In the genomic region with DNA sequence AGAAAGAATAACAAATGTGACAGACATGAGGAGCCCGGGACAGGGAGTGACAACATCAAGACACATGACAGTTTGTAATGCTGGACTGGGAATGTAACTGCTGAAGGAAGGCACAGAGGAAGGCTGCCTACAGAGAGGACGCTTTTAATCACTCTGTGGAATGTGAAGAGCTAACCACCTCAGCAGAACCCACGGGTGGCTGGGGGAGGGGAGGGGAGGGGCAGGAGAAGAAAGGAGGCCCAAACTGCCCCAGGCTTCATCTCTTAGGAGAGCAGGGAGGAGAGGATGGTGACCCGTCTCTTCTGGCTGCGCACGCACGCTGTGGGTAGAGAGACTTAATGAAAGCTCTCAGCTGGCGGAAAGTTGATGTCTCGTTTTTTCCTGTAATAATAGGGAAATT, we compare ENCODE assay signal across 10 mouse cellular contexts. TPM values are rescaled to one million over a fixed set of nuclear protein-coding genes. Genes with fewer than 3 reads are reported as not detected.
A peak's percentile ranks its signal among the peaks of the same experiment; 100 is the strongest.
DNase-seq lines count a peak whose midpoint lies in the region; ATAC-seq lines count a peak whose summit lies in the region.
"Had no signal": no experiment of that assay in that cellular context is flagged by ENCODE, and none has a peak within 500 bp of the region (broad histone marks: within the 10 kb centered on the region; RNA-seq: fewer than 3 reads in every experiment).

No protein-coding gene starts in this region.

- no peaks in the 10 kb centered on the region for H3K4me1 ChIP-seq in kidney, embryonic 14.5 days (ENCODE audit: control insufficient read depth, insufficient read depth, low read length)
- no peaks in the 10 kb centered on the region for H3K4me1 ChIP-seq in forebrain, embryonic 14.5 days (ENCODE audit: control insufficient read depth, insufficient read depth, low read length)
- H3K4me1 ChIP-seq in midbrain, embryonic 15.5 days: peaks cover 3% of the 10 kb centered on the region
- H3K4me1 ChIP-seq: liver, embryonic 13.5 days had no signal

- 18% methylated on average over 9 of the region's 9 CpGs for WGBS in kidney, embryonic 14.5 days
- 17% methylated on average over 9 of the region's 9 CpGs for WGBS in forebrain, embryonic 14.5 days
- WGBS in midbrain, embryonic 15.5 days: 14% methylated on average over 9 of the region's 9 CpGs

- no peak overlapping the region for H3K4me2 ChIP-seq in kidney, embryonic 14.5 days (replicated peaks; ENCODE audit: low read depth, low read length)
- no peak overlapping the region for H3K4me2 ChIP-seq in forebrain, embryonic 14.5 days (ENCODE audit: low read length)
- peak overlapping the region; percentile 29; the same call in 1 of the 2 replicates for H3K4me2 ChIP-seq in midbrain, embryonic 15.5 days
- H3K4me2 ChIP-seq: liver, embryonic 13.5 days had no signal

- no peak overlapping the region for H3K4me3 ChIP-seq in kidney, embryonic 14.5 days (ENCODE audit: low read length)
- no peak overlapping the region for H3K4me3 ChIP-seq in forebrain, embryonic 14.5 days (ENCODE audit: low read depth, low read length)
- H3K4me3 ChIP-seq in midbrain, embryonic 15.5 days: no peak overlapping the region
- H3K4me3 ChIP-seq: liver, embryonic 13.5 days had no signal

- no peaks in the 10 kb centered on the region for H3K9me3 ChIP-seq in kidney, embryonic 14.5 days (ENCODE audit: control insufficient read depth, low read length)
- no peaks in the 10 kb centered on the region for H3K9me3 ChIP-seq in forebrain, embryonic 14.5 days (replicated peaks; ENCODE audit: control insufficient read depth, low read length)
- no peaks in the 10 kb centered on the region for H3K9me3 ChIP-seq in midbrain, embryonic 15.5 days
- H3K9me3 ChIP-seq: liver, embryonic 13.5 days had no signal

- no peak overlapping the region for H3K27ac ChIP-seq in kidney, embryonic 14.5 days (ENCODE audit: low read depth, low read length)
- no peak overlapping the region for H3K27ac ChIP-seq in forebrain, embryonic 14.5 days (ENCODE audit: low read depth, low read length)
- no peak overlapping the region for H3K27ac ChIP-seq in midbrain, embryonic 15.5 days
- H3K27ac ChIP-seq: liver, embryonic 13.5 days had no signal

- H3K9ac ChIP-seq in kidney, embryonic 14.5 days (ENCODE audit: low read depth, low read length): no peak overlapping the region
- H3K9ac ChIP-seq in forebrain, embryonic 14.5 days (ENCODE audit: low read length): no peak overlapping the region
- H3K9ac ChIP-seq in midbrain, embryonic 15.5 days: no peak overlapping the region
- H3K9ac ChIP-seq: liver, embryonic 13.5 days had no signal

- DNase-seq in kidney, adult 8-10 months: no peak
- DNase-seq in embryo, embryonic 10 days (ENCODE audit: low spot score): peak; percentile 47
- DNase-seq in forebrain, embryonic 14.5 days (ENCODE audit: low spot score): peak; percentile 53
- no peak for DNase-seq in testis, postnatal 10 days (ENCODE audit: low spot score)
- DNase-seq in left cerebral cortex, adult 18-20 months (ENCODE audit: low spot score in 2 of 2): no peak
- DNase-seq: adrenal gland, postnatal 36 days; liver, embryonic 13.5 days had no signal

- H3K27me3 ChIP-seq in kidney, embryonic 14.5 days (ENCODE audit: control insufficient read depth, insufficient read depth, low read length): no peaks in the 10 kb centered on the region
- H3K27me3 ChIP-seq in forebrain, embryonic 14.5 days (replicated peaks; ENCODE audit: control insufficient read depth, insufficient read depth, low read length): no peaks in the 10 kb centered on the region
- H3K27me3 ChIP-seq in midbrain, embryonic 15.5 days (replicated peaks): no peaks in the 10 kb centered on the region
- H3K27me3 ChIP-seq: liver, embryonic 13.5 days had no signal

- H3K36me3 ChIP-seq in kidney, embryonic 14.5 days (ENCODE audit: control insufficient read depth, insufficient read depth, low read length): no peaks in the 10 kb centered on the region
- H3K36me3 ChIP-seq in forebrain, embryonic 14.5 days (ENCODE audit: control insufficient read depth, insufficient read depth, low read length): no peaks in the 10 kb centered on the region
- H3K36me3 ChIP-seq in midbrain, embryonic 15.5 days (replicated peaks): no peaks in the 10 kb centered on the region
- H3K36me3 ChIP-seq: liver, embryonic 13.5 days had no signal

- 0 out of 2 replicates have a peak, but pooled peaks have one; percentile 32 for ATAC-seq in kidney, embryonic 14.5 days (ENCODE audit: low FRiP score, low TSS enrichment)
- peak; percentile 62; the same call in 1 of the 2 replicates for ATAC-seq in forebrain, embryonic 14.5 days
- peak; percentile 67; the same call in 1 of the 2 replicates for ATAC-seq in midbrain, embryonic 15.5 days (replicated peaks)
- ATAC-seq in activated CD4-positive, CD25-positive, alpha-beta regulatory T cell, adult 4 months: no peak

RNA-seq across cellular contexts. Expression of gene Fndc3b, which starts 25.1 kb away (rescaled TPM):
- polyA plus RNA-seq in kidney, embryonic 14.5 days (2014; fragmentation: Nextera tagmentation; extraction: Ambion mirVana): 18.5 and 28.7 TPM in 2 replicates
- 4.7 and 6.9 TPM in 2 replicates for polyA plus RNA-seq in forebrain, embryonic 14.5 days (2014; fragmentation: Nextera tagmentation; extraction: Ambion mirVana)
- 9.2 and 9.7 TPM in 2 replicates for polyA plus RNA-seq in midbrain, embryonic 15.5 days (2015; fragmentation: Nextera tagmentation; extraction: Ambion mirVana)
- under 1 TPM; 0.17 to 0.81 TPM for polyA plus RNA-seq in activated CD4-positive, CD25-positive, alpha-beta regulatory T cell, adult 4 months (2017; shearing (Covaris generic))
- 10 to 100 TPM; 24.0 TPM for total RNA-seq in left cerebral cortex, adult 18-20 months (2021)

Comparison
In these comparisons a context has a peak if more than half of its experiments do, and no peak if none do; other contexts are left out.
1. DNase-seq: peak in embryo, embryonic 10 days (single experiment) and forebrain, embryonic 14.5 days (single experiment); none in kidney, adult 8-10 months (0 of 2), testis, postnatal 10 days (single experiment) and left cerebral cortex, adult 18-20 months (0 of 2).